Mouse (Mus musculus): Measurements from ENCODE around the gene Dtymk. TPM values are rescaled to one million over a fixed set of nuclear protein-coding genes. Genes with fewer than 3 reads are reported as not detected.

Gene Dtymk
- polyA plus RNA-seq, 1 experiment from 2014 or later, result 183 TPM

DNA sequence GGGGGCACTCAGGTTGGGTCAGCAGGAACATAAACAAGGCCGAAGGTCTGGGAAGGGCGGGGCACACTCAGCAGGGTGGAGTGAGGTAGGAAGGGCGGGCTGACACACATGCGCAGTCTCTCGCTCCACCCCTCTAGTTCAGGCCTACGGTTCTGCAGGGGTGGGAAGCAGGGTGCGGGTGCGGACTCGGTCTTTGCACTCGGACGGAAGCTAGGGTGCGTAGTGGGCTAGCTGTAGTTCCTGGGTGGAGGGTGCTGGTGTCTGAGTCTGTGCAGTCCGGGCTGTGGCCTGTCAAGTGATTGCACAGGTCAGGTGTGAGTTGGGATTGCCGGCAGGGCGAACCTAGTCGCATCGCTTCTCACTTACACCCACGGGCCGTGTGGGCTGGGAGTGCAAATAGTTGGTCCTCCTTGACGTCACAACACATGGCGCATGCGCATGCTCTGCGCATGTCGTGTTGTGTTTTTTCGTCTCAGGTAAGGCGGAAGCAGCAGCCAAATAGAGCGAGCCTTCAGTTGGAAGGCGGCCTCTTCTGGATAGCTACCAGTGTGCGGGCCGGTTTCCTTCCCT is 23.5 kb upstream of the Dtymk start:
- no peaks in the 10 kb centered on the region for H3K9me3 ChIP-seq
- no peaks in the 10 kb centered on the region for H3K27me3 ChIP-seq
- peaks cover 4% of the 10 kb centered on the region; the same call in 1 of the 2 replicates for H3K36me3 ChIP-seq
- peak overlapping the region; percentile 78 for H3K4me2 ChIP-seq (replicated peaks)
- peak overlapping the region; percentile 61 for H3K9ac ChIP-seq (replicated peaks)
- WGBS, result under 1% methylated on average over 30 of the region's 30 CpGs
- peaks cover 17% of the 10 kb centered on the region for H3K4me1 ChIP-seq
- peak overlapping the region; percentile 96 for H3K27ac ChIP-seq (replicated peaks)
- ATAC-seq (replicated peaks), result peak; percentile 97
- peak overlapping the region; percentile 61 for H3K4me3 ChIP-seq

- Histone ChIP-seq H3K9me3 (no peaks in the 10 kb centered on the region), H3K4me2 (replicated peaks) (peak within 1 kb of the TSS; percentile 78), H3K36me3 (peaks cover 6% of the 10 kb centered on the region), H3K27ac (replicated peaks) (peak within 1 kb of the TSS; percentile 96), H3K9ac (replicated peaks) (peak within 1 kb of the TSS; percentile 61), H3K27me3 (no peaks in the 10 kb centered on the region), H3K4me3 (peak within 1 kb of the TSS; percentile 61), H3K4me1 (peaks cover 17% of the 10 kb centered on the region)
- peak; percentile 15 for ATAC-seq (replicated peaks)
- 4% methylated on average over 10 of the region's 10 CpGs for WGBS
These were observed 22.9 kb upstream of the Dtymk start, which contains the start of gene D2hgdh for GRCm38 (mm10) chr1:93824609-93825008. Gene D2hgdh, plus strand, starts transcription at chr1:93824909.

DNA sequence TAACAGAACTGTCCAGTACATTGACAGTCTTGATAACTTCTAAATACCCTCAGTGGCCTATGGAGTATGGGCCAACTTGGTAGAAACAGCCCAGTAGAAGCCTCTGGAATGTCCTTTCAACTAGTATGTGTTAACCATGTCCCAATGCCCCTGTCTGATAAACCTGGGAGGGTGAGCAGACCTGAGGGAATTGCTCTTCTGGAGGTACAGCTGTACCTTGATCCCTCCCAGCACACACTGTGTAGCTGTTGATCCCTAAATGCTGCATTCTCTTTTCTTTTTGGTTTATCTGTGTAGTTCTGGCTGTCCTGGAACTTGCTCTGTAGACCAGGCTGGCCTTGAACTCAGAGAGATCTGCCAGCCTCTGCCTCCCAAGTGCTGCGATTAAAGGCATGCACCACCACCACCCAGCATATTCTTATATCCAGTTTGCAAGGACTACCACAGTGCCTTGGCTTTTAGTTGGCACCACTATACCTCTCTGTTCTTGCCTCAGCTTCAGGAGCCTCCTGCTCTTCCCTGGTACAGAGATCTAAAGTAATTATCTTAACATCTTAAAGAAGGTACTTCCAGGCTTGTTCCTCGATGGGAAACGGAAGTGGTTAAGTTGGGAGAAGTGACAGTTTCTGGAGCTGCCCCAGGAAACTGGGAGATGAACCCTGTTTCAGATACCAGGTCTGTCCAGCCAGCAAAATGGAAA is 22.2 kb upstream of the Dtymk start:
- no peak overlapping the region for H3K4me2 ChIP-seq (replicated peaks)
- peak overlapping the region; percentile 96 for H3K27ac ChIP-seq (replicated peaks)
- H3K27me3 ChIP-seq, result no peaks in the 10 kb centered on the region
- no peaks in the 10 kb centered on the region for H3K9me3 ChIP-seq
- peaks cover 17% of the 10 kb centered on the region for H3K4me1 ChIP-seq
- H3K4me3 ChIP-seq, result peak overlapping the region; percentile 61; the same call in 1 of the 2 replicates
- peak overlapping the region; percentile 61 for H3K9ac ChIP-seq (replicated peaks)
- H3K36me3 ChIP-seq, result peaks cover 13% of the 10 kb centered on the region
- WGBS, result 81% methylated on average over 3 of the region's 3 CpGs
- no peak for ATAC-seq (replicated peaks)

DNA sequence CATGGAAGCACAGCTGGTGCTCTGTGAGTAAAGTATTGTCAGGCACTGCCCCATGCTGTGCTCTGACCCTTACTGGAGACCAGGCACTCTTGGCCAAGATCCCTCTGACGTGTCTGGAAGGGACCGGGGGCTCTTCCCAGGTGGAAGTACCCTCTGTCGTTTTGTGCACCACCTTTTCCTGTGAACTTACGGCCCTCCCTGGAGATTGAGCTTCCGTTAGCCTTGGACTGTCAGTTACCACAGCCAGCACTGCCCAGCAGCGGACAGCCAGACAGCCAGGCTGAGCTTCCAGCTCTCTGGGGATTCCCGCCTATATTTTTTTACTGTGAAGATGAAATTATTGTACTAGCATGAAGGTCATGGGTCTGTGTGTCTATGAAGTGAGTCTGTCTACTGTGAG is 17.0 kb upstream of the Dtymk start:
- Histone ChIP-seq H3K4me1 (no peaks in the 10 kb centered on the region), H3K4me3 (no peak overlapping the region), H3K27ac (replicated peaks) (no peak overlapping the region), H3K36me3 (peaks cover 55% of the 10 kb centered on the region), H3K4me2 (replicated peaks) (no peak overlapping the region), H3K9me3 (no peaks in the 10 kb centered on the region), H3K27me3 (no peaks in the 10 kb centered on the region), H3K9ac (replicated peaks) (no peak overlapping the region)
- 90% methylated on average over 7 of the region's 7 CpGs for WGBS
- no peak for ATAC-seq (replicated peaks)

- H3K36me3 ChIP-seq, result peaks cover 62% of the 10 kb centered on the region
- H3K9ac ChIP-seq (replicated peaks), result no peak overlapping the region
- no peak overlapping the region for H3K4me3 ChIP-seq
- H3K9me3 ChIP-seq, result no peaks in the 10 kb centered on the region
- no peak for ATAC-seq (replicated peaks)
- no peak overlapping the region for H3K4me2 ChIP-seq (replicated peaks)
- 95% methylated on average over 8 of the region's 8 CpGs for WGBS
- no peaks in the 10 kb centered on the region for H3K27me3 ChIP-seq
- H3K27ac ChIP-seq (replicated peaks), result no peak overlapping the region
- no peaks in the 10 kb centered on the region for H3K4me1 ChIP-seq
These were observed 16.2 kb upstream of the Dtymk start for GRCm38 (mm10) chr1:93817823-93818532.

- H3K4me1 ChIP-seq, result no peaks in the 10 kb centered on the region
- no peak overlapping the region for H3K4me2 ChIP-seq (replicated peaks)
- WGBS, result 97% methylated on average over 8 of the region's 8 CpGs
- H3K4me3 ChIP-seq, result no peak overlapping the region
- H3K27me3 ChIP-seq, result no peaks in the 10 kb centered on the region
- peaks cover 72% of the 10 kb centered on the region for H3K36me3 ChIP-seq
- H3K27ac ChIP-seq (replicated peaks), result no peak overlapping the region
- H3K9me3 ChIP-seq, result no peaks in the 10 kb centered on the region
- no peak overlapping the region for H3K9ac ChIP-seq (replicated peaks)
- no peak for ATAC-seq (replicated peaks)
These were observed 9.8 kb upstream of the Dtymk start for GRCm38 (mm10) chr1:93811495-93812039.

DNA sequence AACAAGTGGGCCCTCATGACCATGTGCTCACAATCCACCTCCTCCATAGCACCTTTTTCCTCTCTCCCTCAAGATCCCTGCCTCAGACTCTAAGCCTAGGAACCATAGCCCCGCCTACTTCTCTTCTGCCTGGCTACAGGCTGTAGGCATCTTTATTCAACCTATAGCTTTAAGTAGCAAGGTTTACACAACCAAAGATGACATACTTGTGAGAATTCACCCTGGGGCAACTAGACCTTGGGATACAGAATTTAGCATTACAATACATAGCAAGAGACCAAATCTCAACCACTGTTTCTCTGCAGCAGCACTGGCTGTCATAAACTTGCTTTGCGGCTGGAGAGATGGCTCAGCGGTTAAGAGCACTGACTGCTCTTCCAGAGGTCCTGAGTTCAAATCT is 8.3 kb upstream of the Dtymk start:
- Histone ChIP-seq H3K36me3 (peaks cover 59% of the 10 kb centered on the region), H3K9ac (replicated peaks) (no peak overlapping the region), H3K27ac (replicated peaks) (no peak overlapping the region), H3K27me3 (no peaks in the 10 kb centered on the region), H3K9me3 (no peaks in the 10 kb centered on the region), H3K4me3 (no peak overlapping the region), H3K4me2 (replicated peaks) (no peak overlapping the region), H3K4me1 (peaks cover 3% of the 10 kb centered on the region)
- no peak for ATAC-seq (replicated peaks)
- WGBS, result 94% methylated on average over 3 of the region's 3 CpGs

DNA sequence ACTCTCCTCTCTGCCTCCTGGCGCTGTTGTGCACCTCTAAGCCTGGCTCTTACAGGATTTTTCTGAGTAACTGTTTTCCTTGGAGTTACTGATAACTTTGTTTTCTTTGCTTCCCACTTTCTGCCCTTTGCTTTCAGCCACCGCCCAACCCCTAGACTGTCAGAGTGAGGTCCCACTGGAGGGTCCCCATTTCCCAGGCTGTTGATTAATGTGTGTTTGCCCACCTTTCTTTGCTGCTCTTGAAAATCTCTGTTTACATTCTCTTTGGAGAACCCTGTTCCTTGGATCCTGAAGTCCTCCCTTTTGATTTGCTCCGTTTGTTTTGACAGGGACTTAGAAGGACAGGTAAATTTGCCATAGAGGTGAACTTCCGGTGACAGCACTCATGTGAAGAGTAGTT is 7.1 kb upstream of the Dtymk start:
- H3K27ac ChIP-seq (replicated peaks), result no peak overlapping the region
- no peak overlapping the region for H3K4me2 ChIP-seq (replicated peaks)
- H3K4me3 ChIP-seq, result no peak overlapping the region
- H3K36me3 ChIP-seq, result peaks cover 50% of the 10 kb centered on the region
- H3K4me1 ChIP-seq, result peaks cover 10% of the 10 kb centered on the region
- no peaks in the 10 kb centered on the region for H3K9me3 ChIP-seq
- no peak overlapping the region for H3K9ac ChIP-seq (replicated peaks)
- 97% methylated on average over 4 of the region's 4 CpGs for WGBS
- ATAC-seq (replicated peaks), result no peak
- no peaks in the 10 kb centered on the region for H3K27me3 ChIP-seq

DNA sequence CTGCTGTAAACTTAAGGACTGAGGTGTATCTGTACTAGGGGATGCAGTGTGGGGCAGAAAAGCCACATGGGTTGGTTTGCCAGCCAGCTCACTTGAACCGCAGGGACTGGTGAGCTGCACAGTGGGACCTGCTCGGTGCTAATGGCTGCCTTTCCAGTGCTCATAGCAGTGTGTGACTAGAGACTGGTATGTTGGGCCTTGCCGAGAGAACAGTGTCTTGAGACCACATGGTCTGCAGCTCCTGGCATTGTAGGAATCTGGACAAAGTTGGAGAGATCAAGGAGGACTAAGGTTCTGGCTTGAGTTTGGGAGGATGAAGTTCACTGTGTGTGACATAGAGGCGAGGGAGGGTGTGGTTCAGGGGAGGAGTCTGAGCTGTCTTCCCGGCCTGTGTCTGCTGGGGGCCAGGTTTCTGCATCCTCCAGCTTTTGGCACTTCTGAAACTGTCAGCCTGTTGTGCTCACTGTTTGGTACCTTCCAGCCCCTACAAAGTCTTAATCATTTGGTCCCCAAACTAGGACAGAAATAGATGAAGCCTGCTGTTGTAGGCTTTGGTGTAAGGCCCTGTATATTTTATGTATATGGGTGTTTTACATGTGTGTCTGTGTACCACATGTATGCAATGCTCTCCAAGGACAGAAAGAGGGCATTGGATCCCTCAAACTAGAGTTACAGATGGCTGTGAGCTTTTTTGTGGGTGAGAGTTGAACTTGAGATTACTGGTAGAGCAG is 3.7 kb upstream of the Dtymk start:
- no peak overlapping the region for H3K4me3 ChIP-seq
- no peaks in the 10 kb centered on the region for H3K9me3 ChIP-seq
- H3K4me1 ChIP-seq, result peaks cover 33% of the 10 kb centered on the region
- WGBS, result 81% methylated on average over 5 of the region's 5 CpGs
- H3K4me2 ChIP-seq (replicated peaks), result no peak overlapping the region
- H3K36me3 ChIP-seq, result peaks cover 26% of the 10 kb centered on the region
- no peak for ATAC-seq (replicated peaks)
- H3K27me3 ChIP-seq, result no peaks in the 10 kb centered on the region
- no peak overlapping the region for H3K27ac ChIP-seq (replicated peaks)
- no peak overlapping the region; the same call in 1 of the 2 replicates for H3K9ac ChIP-seq (replicated peaks)

- WGBS, result 80% methylated on average over 4 of the region's 4 CpGs
- Histone ChIP-seq H3K9ac (replicated peaks) (peak overlapping the region; percentile 82; the same call in 1 of the 2 replicates), H3K36me3 (peaks cover 26% of the 10 kb centered on the region), H3K27ac (replicated peaks) (peak overlapping the region; percentile 96; the same call in 1 of the 2 replicates), H3K9me3 (no peaks in the 10 kb centered on the region), H3K27me3 (no peaks in the 10 kb centered on the region), H3K4me3 (peak overlapping the region; percentile 90), H3K4me2 (replicated peaks) (peak overlapping the region; percentile 94), H3K4me1 (peaks cover 33% of the 10 kb centered on the region)
- no peak for ATAC-seq (replicated peaks)
These were observed 3.1 kb upstream of the Dtymk start for GRCm38 (mm10) chr1:93804818-93805217.

- H3K4me3 ChIP-seq, result peak within 1 kb of the TSS; percentile 90
- peaks cover 33% of the 10 kb centered on the region for H3K4me1 ChIP-seq
- peak within 1 kb of the TSS; percentile 94 for H3K4me2 ChIP-seq (replicated peaks)
- peak within 1 kb of the TSS; percentile 96 for H3K27ac ChIP-seq (replicated peaks)
- under 1% methylated on average over 81 of the region's 94 CpGs for WGBS
- H3K27me3 ChIP-seq, result no peaks in the 10 kb centered on the region
- no peaks in the 10 kb centered on the region for H3K9me3 ChIP-seq
- peak; percentile 91 for ATAC-seq (replicated peaks)
- peaks cover 26% of the 10 kb centered on the region for H3K36me3 ChIP-seq
- peak within 1 kb of the TSS; percentile 82 for H3K9ac ChIP-seq (replicated peaks)
These were observed 2.1 kb upstream of the Dtymk start, which contains the start of gene Ing5 for GRCm38 (mm10) chr1:93803556-93804507. Gene Ing5, plus strand, starts transcription at chr1:93803965.
